Mouse (Mus musculus) adrenal gland, adult 8-10 months (tissue): ENCODE data around the gene Pbld1. TPM values are rescaled to one million over a fixed set of nuclear protein-coding genes. Genes with fewer than 3 reads are reported as not detected.

ENCODE experiments used
- DNase-seq: peaks from one replicate; pipeline ENCODE4 v3.0.0; 2022
- total RNA-seq, 4 experiments: library from RNA; stranded (reverse); gene quantifications; 2 replicates each; pipeline ENCODE4 v1.2.4; 2022

Pbld1 gene
- total RNA-seq, 4 experiments from 2014 or later = 0.78 to 3.3 (median 1.6) TPM

DNA sequence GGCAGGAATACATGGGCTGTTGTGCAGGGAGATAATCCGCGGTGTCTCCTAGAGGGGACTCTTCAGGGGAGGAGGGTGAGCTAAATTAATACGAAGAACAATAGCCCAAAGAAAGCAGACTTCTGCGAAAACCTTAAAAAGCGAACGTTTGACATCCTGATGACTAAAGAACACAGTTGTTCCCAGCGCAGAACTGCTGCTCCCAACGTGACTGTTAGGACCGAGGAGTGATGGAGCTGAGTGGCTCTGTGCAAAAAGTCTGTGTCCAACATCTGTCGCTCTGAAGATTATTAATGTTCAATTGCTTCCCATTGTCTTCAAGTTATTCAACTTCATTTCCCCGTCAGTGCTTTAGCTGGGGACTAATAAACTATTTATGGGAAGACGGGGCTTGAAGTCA is 38.2 kb downstream of the Pbld1 start:
- DNase-seq = no peak

DNA sequence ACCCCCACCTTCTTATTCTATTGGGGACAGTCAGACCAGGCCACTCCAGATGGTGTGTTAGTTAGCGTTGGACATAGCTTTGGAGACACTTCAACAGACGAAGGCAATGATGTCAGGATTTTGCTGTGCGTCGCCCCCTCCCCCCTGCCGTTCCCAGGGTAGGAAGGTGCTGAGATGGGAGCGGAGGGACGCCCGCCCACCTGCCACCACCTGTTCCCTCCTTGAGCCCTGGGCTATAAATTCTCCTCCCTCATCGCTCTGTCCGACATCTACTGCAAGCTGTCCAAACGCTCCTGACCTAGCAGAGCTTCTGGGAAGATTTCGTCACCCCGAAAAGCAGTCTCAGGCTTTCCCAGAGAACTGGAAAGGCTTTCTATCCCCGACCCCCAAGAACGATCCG is 39.6 kb downstream of the Pbld1 start, which contains the start of gene Atoh7:
Gene Atoh7, plus strand, starts transcription at position 131 of the 400 bp plus-strand sequence.
- no peak for DNase-seq

DNA sequence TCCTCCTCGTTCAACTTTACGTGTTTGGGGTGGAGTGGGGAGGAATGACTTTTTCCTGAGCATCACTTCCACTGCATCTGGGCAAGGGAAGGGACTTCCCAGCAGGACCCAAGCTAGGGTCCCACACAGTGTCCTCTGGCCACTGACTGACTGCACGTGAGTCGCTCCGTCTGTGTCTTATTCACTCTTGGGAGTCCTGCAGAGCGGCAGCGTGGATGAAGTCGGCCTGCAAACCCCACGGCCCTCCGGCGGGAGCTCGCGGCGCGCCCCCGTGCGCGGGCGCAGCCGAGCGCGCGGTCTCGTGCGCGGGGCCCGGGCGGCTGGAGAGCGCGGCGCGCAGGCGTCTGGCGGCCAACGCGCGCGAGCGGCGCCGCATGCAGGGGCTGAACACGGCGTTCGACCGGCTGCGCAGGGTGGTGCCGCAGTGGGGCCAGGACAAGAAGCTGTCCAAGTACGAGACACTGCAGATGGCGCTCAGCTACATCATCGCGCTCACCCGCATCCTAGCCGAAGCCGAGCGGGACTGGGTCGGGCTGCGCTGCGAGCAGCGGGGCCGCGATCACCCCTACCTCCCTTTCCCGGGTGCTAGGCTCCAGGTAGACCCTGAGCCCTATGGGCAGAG is 40.1 kb downstream of the Pbld1 start:
- no peak for DNase-seq

- DNase-seq = no peak
Measured at GRCm38 (mm10) chr10:63100657-63101056, 40.7 kb downstream of the Pbld1 start.

DNA sequence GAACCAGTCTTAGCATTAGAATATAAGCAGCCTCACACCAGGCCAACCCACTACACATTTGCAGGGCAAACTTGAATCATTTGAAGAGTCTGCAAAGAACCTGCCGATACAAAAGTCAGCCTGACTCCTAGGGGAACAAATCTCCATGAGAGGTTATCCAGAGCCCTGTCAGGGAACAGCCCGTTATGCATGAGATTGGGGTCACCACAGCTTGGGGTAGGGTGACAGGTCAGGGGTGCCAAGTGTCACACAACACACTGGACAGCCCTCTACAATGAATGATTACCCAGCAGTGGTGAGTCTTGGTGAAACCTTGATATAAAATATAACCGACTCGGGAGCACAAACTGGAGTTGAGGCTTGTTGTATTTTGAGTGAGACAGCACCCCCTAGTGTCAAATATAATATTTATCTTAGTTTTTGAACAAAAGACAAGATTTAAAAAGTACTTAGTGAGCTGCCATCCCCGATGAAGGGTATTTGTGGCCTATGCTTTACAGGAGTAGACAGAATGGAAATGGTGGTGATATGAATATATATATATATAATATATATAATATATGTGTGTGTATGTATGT is 53.2 kb downstream of the Pbld1 start:
- no peak for DNase-seq

- DNase-seq = no peak
Measured at GRCm38 (mm10) chr10:63113716-63114360, 53.9 kb downstream of the Pbld1 start.

DNA sequence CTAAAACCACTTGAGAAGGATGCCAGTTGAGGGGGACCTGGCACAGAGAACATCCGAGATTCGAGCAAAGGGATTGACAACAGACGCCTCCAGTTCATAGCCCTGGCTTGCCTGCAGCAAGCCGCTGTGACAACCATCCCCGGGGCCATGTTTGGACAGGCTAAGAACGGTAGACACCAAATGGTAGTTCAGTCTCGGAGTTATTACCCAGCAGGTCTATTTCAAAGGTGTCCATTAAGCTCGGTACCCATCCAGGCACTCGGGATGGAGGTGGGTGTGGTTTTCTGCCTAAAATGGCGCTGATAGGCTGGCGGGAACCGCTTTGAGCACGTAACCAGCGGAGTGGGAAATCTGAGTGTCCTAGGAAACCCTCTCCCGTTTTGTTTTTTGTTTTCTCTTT is 55.9 kb downstream of the Pbld1 start:
- DNase-seq = no peak

DNA sequence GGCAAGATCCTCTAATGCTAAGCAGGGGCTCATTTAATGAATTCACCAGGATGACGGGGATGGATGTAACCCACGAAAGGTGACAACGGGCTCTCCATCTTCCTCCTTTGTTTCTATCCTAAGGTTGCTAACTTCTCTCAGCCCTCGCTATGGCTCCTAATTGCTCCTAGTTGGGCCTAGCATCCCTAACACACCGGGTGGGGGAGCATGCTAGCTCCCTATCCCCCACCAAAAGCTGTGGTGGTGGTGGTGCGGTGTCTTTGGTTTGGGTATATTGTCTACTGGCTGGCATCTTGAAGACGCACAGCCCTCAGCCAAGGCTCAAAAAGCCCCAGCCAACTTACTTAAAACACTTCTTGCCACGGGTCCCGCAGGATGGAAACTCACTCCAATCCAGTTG is 56.4 kb downstream of the Pbld1 start:
- no peak for DNase-seq

GRCm38 (mm10) chr10:63117583-63117982 is 57.6 kb downstream of the Pbld1 start:
- no peak for DNase-seq

- no peak for DNase-seq
Measured at GRCm38 (mm10) chr10:63119916-63120315, 60.0 kb downstream of the Pbld1 start.

DNA sequence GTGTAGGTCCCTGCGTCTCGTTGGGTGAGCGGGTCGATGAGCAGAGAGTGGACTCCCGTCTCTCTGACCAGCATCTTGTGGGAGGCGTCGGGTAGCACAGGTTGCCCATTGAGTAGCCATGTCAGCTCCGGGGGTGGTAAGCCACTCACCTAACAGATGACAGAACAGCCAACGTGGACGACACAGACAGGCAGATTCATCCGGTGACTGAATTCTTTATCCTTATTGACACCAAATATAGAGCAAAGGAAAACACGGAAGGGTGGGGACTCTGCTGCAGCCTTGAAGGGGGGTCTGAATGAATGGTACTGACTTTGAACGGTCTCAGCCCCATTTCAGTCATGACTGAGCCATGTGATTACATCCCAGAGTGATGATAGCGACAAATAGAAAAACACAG is 62.0 kb downstream of the Pbld1 start:
- DNase-seq = no peak

DNA sequence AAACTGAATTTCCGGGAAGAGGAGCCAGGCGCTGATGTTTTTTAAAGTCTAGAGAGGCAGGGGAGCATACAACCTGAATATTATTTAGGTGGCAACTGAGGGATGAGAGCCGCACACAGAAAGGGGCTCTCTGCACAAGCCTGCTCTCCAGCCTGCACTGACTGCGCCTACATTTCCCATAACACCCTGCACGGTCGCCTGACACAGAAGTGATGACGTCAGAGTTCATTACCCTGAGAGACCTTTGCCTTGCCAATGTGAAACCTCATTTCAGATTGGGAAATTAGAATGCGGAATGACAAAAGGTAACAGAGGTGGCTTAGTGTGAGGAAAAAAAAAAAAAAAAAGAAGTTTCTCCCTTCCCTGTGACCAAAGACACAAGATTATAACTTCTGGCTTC is 62.6 kb downstream of the Pbld1 start:
- no peak for DNase-seq

- DNase-seq = no peak
Measured at GRCm38 (mm10) chr10:63123141-63123540, 63.2 kb downstream of the Pbld1 start.

DNA sequence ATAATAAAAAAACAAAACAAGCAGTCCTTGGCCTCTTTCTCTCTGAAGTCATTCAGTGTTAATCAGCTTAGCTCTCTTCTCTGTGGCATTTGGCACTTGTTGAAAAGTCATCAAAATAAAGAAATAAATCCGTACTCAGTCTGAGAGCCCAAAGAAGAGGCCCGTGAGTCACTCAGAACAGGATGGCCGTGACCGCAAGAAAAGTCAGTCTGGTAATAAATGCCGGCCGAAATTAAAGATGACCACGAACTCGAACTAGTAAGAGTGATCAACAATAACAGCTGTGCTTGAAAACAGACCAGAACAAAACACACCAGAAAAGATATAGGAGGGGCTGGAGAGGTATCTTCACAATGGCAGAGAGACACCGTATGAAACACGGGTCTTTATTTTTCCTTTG is 64.1 kb downstream of the Pbld1 start:
- peak; percentile 52 for DNase-seq

DNA sequence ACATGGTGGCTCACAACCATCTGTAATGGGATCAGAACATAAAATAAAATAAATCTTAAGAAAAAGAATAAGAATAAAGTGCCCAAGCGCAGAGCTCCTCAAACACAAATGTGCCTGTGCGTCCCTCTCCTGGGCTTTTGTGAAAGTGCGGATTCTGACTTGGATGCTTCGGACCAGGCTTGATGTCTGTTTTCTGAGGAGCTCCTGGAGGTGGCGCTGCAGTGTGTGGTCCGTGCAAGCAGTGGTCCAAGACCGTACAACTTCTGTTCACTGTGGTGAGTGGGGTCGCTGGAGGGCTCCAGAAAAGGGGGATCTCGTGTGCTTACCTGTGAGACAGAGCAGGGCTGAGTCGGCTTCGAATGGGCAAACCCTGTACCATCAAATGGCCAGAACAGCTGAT is 65.4 kb downstream of the Pbld1 start:
- no peak for DNase-seq

- DNase-seq = no peak
Measured at GRCm38 (mm10) chr10:63126116-63126515, 66.2 kb downstream of the Pbld1 start.

DNA sequence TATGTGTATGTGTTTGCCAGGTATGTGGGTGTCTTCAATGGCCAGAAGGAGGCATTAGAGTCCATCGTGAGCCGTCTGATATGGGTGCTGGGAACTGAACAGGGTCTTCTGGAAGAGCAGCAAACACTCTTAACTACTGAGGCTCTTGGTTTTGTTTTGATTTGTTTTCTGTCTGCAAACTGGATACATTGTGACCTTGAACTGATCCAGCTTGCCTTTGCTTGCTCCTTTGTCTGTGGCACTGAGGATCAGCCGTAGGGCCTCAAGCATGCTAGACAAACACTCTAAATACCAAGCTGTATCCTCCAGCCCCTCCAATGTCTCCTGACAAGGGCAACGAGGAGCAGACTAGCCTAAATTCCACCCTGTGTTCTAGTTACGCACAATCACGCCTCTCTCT is 67.2 kb downstream of the Pbld1 start:
- no peak for DNase-seq

Other genes starting within 250 kb of the Pbld1 start
- 1 to 10 TPM; 3.5 to 6.6 (median 5.2) TPM for gene Tet1, start 151.2 kb upstream of the Pbld1 start, total RNA-seq
- 10 to 100 TPM; 40.4 to 49.6 (median 42.9) TPM for gene Slc25a16, start 139.5 kb upstream of the Pbld1 start, total RNA-seq
- 1 to 10 TPM in 2 of 4 experiments, under 1 TPM in 2; 0.58 to 1.4 (median 1.0) TPM for gene Dna2, start 113.1 kb upstream of the Pbld1 start, total RNA-seq
- 10 to 100 TPM; 17.3 to 39.9 (median 27.8) TPM for gene Rufy2, start 79.9 kb upstream of the Pbld1 start, total RNA-seq
- gene Hnrnph3, start 35.9 kb upstream of the Pbld1 start, total RNA-seq = 10 to 100 TPM; 33.2 to 80.1 (median 50.9) TPM
- gene Pbld2, start 35.8 kb upstream of the Pbld1 start, total RNA-seq = 1 to 10 TPM; 4.4 to 6.3 (median 5.1) TPM
- gene Atoh7, start 39.5 kb downstream of the Pbld1 start, total RNA-seq = not detected
- gene Mypn, start 143.8 kb downstream of the Pbld1 start, total RNA-seq = under 1 TPM in 3 of 4 experiments, not detected in 1; 0.24 to 0.44 (median 0.40) TPM
- 100 to 1,000 TPM; 123 to 182 (median 151) TPM for gene Herc4, start 183.6 kb downstream of the Pbld1 start, total RNA-seq